Mouse (Mus musculus) left cerebral cortex, adult 18-20 months (tissue): Measurements from ENCODE around the gene Actr6. TPM values are rescaled to one million over a fixed set of nuclear protein-coding genes. Genes with fewer than 3 reads are reported as not detected.
"Not testable (repeated sequence)": the region's sequence is repeated elsewhere in the genome, so short reads cannot be mapped to it uniquely, and the experiment has no call there.

ENCODE experiments used
- DNase-seq, 2 experiments: peaks; one replicate each; pipeline ENCODE4 v3.0.0; 2021 to 2022; ENCODE audit warnings: low spot score in 2 of 2, mixed read lengths in 1 of 2
- total RNA-seq, 2 experiments: library from RNA; stranded (reverse); gene quantifications; 2 replicates each; pipeline ENCODE4 v1.2.3; 2021

Actr6 gene
- total RNA-seq, 2 experiments from 2014 or later, result 19.4 to 21.0 TPM

DNA sequence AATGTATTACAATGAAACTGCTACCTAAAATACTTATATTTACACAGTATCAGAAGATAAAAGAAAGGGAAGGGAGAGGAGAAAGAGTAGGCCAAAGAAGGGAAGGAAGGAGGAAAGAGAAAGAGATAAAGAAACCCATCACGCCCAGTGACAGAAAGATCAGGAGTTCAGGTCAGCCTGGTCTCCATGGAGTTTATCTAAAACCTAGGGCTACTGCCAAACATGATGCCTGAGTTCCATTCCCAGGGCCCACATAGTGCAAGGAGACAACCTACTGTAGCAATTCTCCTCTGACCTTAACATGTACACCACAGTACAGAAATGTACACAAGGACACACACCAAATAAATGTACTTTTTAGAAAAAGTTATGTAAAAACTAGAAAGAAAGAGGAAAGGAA lies 49.9 kb downstream of the Actr6 start:
- no peak for DNase-seq

DNA sequence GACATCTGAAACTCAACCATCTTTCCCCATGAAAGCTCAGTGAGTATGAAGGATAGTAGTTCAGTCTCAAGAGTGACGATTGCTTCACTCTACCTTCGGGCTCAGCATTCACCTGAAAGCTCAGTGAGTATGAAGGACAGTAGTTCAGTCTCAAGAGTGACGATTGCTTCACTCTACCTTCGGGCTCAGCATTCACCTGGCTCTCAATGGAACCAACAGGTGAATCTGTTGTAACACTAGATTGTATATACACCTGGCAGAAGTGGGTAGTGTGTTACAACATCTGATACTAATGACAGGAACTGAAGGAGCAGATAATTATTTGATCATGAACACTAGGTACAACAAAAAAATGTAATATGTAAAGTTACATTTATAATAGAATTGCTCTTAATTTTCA lies 50.4 kb downstream of the Actr6 start:
- DNase-seq, result no peak

DNA sequence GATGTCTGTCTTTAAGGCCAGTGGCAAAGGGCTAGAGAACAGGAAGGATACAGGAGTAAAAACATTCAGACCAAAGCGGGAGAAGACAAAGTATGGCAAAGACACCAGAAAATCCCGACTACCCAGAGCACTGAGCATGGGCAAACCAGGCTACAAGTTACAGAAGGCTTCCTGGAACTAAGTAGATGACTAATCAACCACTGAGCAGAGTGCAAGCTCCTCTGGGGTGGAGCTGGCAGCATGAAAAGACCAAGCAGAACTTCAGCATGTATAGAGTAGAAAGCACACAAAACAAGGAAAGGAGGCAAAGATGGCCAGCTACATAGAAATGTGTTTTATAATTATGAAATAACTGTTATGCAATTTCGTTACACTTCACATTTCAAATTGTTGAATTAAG lies 51.6 kb downstream of the Actr6 start:
- DNase-seq, result no peak

DNA sequence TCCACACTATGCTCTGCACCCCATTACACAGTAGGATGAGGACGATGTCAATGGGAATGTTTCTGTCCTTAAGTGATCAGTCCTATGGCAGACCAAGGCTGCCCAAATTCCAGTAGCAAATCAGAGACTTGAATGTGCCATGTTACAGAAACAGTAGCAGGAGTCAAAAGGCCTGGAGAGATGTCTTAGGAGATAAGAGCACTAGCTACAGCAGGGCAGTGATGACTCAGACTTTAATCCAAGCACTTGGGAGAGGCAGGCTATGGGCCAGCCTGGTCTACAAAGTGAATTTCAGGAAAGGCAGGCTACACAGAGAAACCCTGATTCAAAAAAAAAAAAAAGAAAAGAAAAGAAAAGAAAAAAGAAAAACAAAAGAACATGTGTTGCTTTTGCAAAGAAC lies 52.6 kb downstream of the Actr6 start:
- no peak for DNase-seq

DNA sequence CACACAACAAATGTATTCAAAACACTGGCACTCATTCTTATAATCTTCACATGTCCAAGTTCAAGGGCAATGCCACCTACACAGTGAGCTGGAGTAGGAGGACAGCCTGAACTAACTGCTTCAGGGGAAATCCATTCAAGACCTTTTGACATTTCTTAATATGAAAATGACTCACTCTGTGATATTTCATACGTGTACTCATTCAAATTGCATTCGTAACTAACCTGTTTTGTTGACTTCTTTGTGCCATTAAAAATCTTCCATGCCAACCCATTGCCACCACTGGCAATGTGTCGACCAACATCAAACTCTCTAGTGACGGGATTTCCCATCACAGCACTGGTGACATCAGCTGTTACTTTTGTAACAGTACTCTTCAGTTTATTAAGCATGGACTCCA lies 54.0 kb downstream of the Actr6 start:
- no peak for DNase-seq

DNA sequence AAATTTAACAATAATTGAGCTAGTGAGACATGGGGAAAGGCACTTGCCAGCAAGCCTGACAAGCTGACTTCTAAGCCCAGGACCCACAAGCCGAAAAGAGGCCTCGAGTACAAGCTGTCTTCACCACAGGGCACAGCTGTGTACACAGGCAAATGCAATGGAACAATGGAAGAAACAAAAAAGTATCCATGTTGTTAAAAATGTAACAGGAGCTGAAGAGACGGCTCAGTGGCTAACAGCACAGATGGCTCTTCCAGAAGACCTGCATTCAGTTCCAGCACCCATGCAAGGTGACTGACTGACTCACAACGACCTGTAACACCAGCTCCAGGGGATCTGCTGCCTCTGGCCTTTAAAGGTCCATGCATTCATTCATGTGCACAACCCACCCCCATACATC lies 55.5 kb downstream of the Actr6 start:
- DNase-seq, result no peak

DNA sequence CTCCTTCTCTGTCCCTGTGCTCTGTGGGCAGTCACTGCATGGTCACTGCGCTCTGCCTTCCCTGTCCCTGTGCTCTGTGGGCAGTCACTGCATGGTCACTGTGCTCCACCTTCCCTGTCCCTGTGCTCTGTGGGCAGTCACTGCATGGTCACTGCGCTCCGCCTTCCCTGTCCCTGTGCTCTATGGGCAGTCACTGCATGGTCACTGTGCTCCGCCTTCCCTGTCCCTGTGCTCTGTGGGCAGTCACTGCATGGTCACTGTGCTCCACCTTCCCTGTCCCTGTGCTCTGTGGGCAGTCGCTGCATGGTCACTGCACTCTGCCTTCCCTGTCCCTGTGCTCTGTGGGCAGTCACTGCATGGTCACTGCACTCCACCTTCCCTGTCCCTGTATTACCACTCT lies 61.7 kb downstream of the Actr6 start:
- not testable (repeated sequence) for DNase-seq

DNA sequence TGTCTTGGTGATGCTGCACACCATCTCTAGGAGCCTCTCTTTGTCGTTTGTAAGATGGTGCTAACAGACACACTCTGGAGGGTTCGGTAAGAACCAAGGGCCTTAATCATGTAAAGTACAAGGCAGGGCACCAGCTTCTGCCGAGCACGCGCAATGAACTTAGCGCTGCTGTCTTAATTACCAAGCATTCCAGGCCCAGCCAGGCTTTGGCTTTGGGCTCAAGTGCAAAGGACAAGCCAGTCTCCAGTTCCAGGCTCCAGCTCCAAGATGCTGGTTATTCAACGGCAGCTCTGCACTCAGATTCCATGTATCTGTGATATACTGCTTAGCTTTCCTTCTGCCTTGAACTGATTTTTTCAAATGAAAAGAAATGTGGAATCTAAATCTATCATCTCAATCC lies 64.5 kb downstream of the Actr6 start:
- no peak for DNase-seq

DNA sequence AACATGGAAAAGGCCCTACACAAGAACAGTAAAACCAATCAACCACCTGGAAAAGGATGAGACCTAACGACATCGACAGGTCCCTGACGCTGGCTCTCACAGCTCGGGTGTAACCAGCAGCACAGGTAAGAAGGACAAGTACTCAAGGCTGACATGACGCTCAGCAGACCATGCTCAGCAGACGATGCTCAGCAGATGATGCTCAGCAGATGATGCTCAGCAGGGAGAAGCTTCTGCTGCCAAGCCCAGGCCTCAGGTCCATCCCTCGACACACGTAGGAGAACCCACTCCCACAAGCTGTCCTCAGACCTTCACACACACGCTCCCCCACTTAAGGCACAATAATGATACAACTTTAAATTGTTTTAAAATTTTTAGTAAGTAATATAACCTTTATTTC lies 66.4 kb downstream of the Actr6 start:
- no peak for DNase-seq

DNA sequence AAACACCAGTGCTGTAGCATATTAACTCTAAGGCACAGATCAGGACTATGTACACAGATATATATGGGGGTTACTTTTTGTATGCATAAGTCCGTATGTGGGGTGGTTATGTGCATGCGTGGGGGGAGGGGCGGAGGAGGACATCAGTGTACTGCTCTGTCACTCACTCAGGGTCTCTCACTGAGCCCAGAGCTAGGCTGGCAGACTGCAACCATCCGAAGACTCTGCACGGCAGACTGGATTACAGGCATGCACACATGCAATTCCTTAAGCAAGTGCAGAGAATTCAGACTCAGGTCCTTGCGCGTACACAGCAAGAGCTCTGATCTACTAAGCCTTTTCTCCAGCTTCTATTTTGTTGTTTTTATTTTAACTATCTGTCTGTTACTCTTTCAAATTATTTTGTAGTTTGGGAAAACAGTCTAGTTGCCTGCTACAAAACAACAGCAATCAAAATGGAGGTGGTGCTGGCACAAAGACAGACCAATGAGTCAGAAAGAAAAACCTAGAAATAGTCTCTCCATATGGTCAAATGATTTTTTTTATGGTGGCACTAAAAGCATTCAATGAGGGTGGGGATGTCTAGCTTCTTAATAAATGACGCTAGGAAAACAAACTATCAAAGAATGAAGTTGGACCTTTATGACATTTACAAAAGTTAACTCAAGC lies 67.0 kb downstream of the Actr6 start:
- DNase-seq, result no peak

Other genes starting within 250 kb of the Actr6 start
- under 1 TPM in 1 of 2 experiments, not detected in 1; 0.21 TPM for gene Nr1h4, start 198.7 kb downstream of the Actr6 start, total RNA-seq
- gene Slc17a8, start 111.0 kb downstream of the Actr6 start, total RNA-seq, result 1 to 10 TPM; 2.3 to 2.8 TPM
- 10 to 100 TPM; 32.2 to 34.6 TPM for gene Scyl2, start 46.0 kb downstream of the Actr6 start, total RNA-seq
- 10 to 100 TPM; 77.1 to 81.1 TPM for gene Uhrf1bp1l, start 12.7 kb upstream of the Actr6 start, total RNA-seq
- 100 to 1,000 TPM; 437 to 438 TPM for gene Anks1b, start 141.2 kb upstream of the Actr6 start, total RNA-seq